Mouse (Mus musculus): Measurements from ENCODE around the gene Rbfox3.

DNA sequence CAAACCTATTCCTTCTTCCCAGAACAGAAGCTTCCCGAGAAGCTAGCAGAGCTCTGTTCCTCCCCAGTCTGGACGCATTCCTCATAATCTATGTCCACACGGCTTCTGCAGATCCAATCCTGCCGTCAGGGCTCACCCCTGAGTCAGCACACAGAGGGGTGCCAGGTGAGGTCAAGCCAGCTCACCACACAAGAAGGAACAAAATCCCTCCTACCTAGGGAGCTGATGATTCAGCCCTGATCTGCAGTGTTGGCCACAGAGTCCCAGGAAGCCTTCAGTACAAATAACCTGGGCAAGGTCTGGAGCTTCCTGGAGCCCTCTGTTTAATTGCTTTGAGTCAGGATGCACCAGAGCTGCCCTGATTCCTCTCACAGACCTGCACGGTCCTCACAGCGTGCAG lies 60.0 kb downstream of the Rbfox3 start:
- TF ChIP-seq CTCF (IDR thresholded peaks at IDR 0.05; ENCODE audit: borderline replicate concordance, insufficient read depth, low read depth, low read length): no peak
- TF ChIP-seq POLR2A (IDR thresholded peaks at IDR 0.05; ENCODE audit: borderline replicate concordance, insufficient read depth, low read length): no peak
